Mouse (Mus musculus): ENCODE data around the gene Mrgprf. TPM values are rescaled to one million over a fixed set of nuclear protein-coding genes. Genes with fewer than 3 reads are reported as not detected.

The Mrgprf gene
- total RNA-seq, 2 experiments from 2014 or later = 0.70 to 1.9 TPM

- DNase-seq (ENCODE audit: low spot score in 2 of 2) = no peak
Measured at GRCm38 (mm10) chr7:145299562-145300320, 887 bp upstream of the Mrgprf start.

GRCm38 (mm10) chr7:145301008-145301340, 346 bp downstream of the Mrgprf start:
- DNase-seq (ENCODE audit: low spot score in 2 of 2) = no peak

- no peak for DNase-seq (ENCODE audit: low spot score in 2 of 2)
Measured at GRCm38 (mm10) chr7:145301341-145302005, 845 bp downstream of the Mrgprf start.

- DNase-seq (ENCODE audit: low spot score in 2 of 2) = no peak
Measured at GRCm38 (mm10) chr7:145302488-145303285, 2.1 kb downstream of the Mrgprf start.

GRCm38 (mm10) chr7:145304153-145304552, 3.5 kb downstream of the Mrgprf start:
- DNase-seq (ENCODE audit: low spot score in 2 of 2) = no peak

- peak in 1 of 2 experiments; percentile 12 for DNase-seq (ENCODE audit: low spot score in 2 of 2)
Measured at GRCm38 (mm10) chr7:145307636-145308035, 7.0 kb downstream of the Mrgprf start.

GRCm38 (mm10) chr7:145308061-145308675, 7.5 kb downstream of the Mrgprf start:
- DNase-seq (ENCODE audit: low spot score in 2 of 2) = peak in 1 of 2 experiments; percentile 18

DNA sequence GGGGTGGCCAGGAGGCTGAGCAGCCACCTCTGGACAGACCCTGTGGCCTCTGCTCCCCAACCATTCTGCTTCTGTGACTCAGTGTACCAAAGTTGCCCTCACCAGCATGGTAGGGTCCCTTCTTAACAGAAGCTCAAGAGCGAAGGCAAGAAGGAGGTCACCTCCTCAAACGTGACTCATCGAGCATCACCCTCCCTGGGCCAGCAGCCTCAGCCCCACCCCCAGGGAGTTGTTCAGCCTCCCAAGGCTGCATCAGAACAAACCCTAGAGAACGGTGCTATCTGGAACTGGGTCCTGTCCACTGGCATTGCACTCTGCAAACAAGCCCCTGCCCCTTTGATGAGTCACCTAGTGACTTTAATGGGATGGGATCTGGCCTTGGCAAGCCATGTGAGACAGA, 8.2 kb downstream of the Mrgprf start:
- DNase-seq (ENCODE audit: low spot score in 2 of 2) = peak; percentile 18 to 37

GRCm38 (mm10) chr7:145309877-145310276, 9.2 kb downstream of the Mrgprf start:
- DNase-seq (ENCODE audit: low spot score in 2 of 2) = no peak

- no peak for DNase-seq (ENCODE audit: low spot score in 2 of 2)
Measured at GRCm38 (mm10) chr7:145310526-145310925, 9.9 kb downstream of the Mrgprf start.

DNA sequence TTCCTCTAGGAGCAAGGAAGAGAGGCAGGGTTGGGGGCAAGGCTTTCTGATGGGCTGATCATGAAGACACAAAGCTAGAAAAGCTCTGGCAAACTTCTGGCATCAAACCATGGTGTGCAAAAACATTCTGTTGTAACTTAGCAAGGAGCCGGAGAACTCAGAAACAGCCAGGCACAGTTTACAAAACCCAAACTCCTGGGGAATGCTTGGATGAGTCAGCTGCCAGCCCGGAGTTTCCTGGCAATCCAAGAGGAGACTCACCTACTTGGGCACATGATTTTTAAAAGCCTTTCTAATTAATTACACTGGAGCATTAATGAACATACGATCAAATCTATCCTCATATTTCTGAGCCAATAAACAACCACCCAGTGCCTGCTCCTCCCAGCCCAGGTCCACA, 11.5 kb downstream of the Mrgprf start:
- no peak for DNase-seq (ENCODE audit: low spot score in 2 of 2)

DNA sequence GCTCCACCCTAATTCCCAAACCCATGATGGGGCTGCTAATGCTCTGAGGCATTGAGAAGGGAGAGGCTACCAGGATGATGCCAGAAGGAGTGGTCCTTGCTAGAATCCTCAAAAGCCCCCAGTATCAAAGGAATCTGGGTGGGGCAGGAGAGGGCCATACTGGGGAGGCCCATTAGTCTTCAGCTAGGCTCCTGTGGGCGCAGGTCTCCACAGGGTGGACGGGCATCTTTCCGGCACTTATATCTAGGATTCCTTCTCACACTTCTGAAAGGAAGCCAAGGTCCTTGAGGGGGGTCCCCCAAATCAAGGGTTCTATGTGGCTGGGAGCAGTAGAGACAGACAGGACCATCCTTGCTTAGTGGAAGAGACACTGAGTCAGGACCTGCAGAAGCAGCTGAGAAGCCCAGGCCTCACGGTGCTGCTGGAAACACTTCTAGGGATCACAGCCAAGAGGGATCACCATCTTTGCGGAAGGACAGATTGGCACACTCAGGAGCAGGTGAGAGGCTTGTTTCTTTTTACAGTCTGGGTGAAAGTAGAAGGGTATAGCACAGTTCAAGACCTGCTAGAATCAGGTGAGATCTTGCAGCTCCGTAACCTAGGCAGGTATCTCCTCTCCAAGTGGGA, 14.3 kb downstream of the Mrgprf start, which contains the start of gene Mrgprd:
Mrgprd (plus strand) TSS at position 51 of the 627 bp plus-strand sequence.
- DNase-seq (ENCODE audit: low spot score in 2 of 2) = no peak

DNA sequence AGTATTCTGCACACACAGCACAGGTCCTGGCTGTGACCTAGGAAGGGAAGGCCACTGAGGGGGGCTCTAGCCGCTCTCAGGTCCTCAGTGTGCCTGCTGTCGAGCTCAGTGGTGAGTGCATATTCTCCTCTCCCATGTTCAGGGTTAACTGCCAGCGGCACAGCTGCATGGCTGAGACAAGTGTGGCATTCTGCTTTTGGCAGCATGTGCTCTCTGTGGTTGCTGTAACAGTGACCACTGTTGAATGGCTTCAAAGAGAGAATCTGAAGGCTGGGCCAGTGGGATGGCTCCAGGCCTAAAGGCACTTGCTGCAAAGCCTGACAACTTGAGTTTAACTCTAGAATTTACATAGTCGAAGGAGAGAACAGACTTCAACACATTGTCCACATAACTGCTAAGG, 16.9 kb downstream of the Mrgprf start:
- DNase-seq (ENCODE audit: low spot score in 2 of 2) = no peak

DNA sequence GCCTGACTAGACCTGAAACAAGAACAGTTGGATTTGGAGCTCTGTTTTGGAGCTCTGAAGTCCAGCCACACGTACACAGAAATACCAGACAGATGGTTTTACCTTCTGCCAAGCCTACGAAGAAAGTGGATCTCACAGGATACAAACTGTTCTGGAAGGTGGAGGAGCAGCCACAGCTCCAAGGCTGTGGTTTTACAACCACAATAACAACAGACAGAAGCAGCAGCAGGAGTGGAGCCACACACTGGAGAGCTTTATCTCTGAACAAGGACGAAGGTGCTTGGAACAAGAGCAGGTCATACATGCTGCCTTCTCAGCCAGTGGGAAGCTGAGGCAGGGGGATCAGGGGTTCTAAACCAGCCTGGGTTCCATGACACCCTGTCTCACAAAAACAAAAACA, 18.9 kb downstream of the Mrgprf start:
- no peak for DNase-seq (ENCODE audit: low spot score in 2 of 2)

GRCm38 (mm10) chr7:145323607-145324006, 23.0 kb downstream of the Mrgprf start:
- DNase-seq (ENCODE audit: low spot score in 2 of 2) = no peak

GRCm38 (mm10) chr7:145325697-145326096, 25.1 kb downstream of the Mrgprf start:
- DNase-seq (ENCODE audit: low spot score in 2 of 2) = no peak

- DNase-seq (ENCODE audit: low spot score in 2 of 2) = no peak
Measured at GRCm38 (mm10) chr7:145329982-145330381, 29.4 kb downstream of the Mrgprf start.

GRCm38 (mm10) chr7:145330641-145331040, 30.0 kb downstream of the Mrgprf start:
- no peak for DNase-seq (ENCODE audit: low spot score in 2 of 2)

- DNase-seq (ENCODE audit: low spot score in 2 of 2) = no peak
Measured at GRCm38 (mm10) chr7:145332376-145333041, 31.9 kb downstream of the Mrgprf start.

DNA sequence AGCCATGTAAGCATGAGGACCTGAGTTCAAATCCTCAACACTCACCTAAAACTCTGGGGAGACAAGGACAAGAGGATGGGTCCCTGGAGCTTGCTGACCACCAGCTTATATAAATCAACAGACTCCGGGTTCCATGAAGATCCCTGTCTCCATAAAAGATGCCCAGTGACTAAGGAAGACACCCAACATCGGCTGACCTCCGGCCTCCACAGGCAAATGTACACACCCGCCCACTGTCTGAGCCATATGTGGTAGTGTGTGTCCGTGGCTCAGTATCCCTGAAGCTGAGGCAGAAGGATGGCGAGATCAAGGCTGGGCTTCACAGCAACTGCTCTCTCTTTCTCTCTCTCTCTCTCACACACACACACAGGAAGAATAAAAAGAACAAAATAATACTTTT, 33.3 kb downstream of the Mrgprf start:
- DNase-seq (ENCODE audit: low spot score in 2 of 2) = no peak

All from adrenal gland, adult 18-20 months (tissue).